Mouse (Mus musculus) heart, postnatal 0 days (tissue): ENCODE data around the gene Oog3.

Experiments used
- CTCF ChIP-seq: IDR thresholded peaks from 2 replicates; pipeline ENCODE4 v1.5.1; 2016; ENCODE audit warnings: antibody characterized with exemption, control low read depth, low read depth
- EP300 ChIP-seq: IDR thresholded peaks from 2 replicates; pipeline ENCODE4 v1.6.1; 2016; ENCODE audit warnings: antibody characterized with exemption, low read depth

GRCm38 (mm10) chr4:144190419-144190818 lies 28.0 kb upstream of the Oog3 start, which contains the start of gene Oog2:
- TF ChIP-seq CTCF, result no peak
- no peak for TF ChIP-seq EP300
